Mouse (Mus musculus): ENCODE data around the gene Kcnq1. TPM values are rescaled to one million over a fixed set of nuclear protein-coding genes. Genes with fewer than 3 reads are reported as not detected.

The Kcnq1 gene
- polyA plus RNA-seq, 1 experiment from 2014 or later = 1.5 TPM

DNA sequence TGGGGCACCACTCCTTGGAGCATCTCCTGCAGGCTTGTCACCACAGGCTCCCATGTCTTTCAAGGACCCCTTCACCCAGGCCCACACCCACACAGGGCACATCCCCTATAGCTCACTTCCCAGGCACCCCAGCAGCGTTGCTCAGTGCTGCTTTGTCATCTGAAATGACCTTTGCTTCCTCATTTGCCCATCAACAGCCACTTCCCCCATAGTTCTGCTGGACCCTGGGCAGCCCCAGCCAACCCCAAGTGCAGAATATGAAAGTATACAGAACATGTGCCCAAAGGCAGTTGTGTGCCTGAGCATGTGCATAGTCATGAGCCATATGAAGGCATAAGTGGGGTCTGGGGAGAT is 10.6 kb upstream of the Kcnq1 start:
- ATAC-seq (ENCODE audit: insufficient number of reproducible peaks, low FRiP score, low TSS enrichment, low read depth) (no peak), DNase-seq (ENCODE audit: low spot score) (no peak)
- Histone ChIP-seq H3K4me1 (ENCODE audit: control insufficient read depth, insufficient read depth, low read length) (no peaks in the 10 kb centered on the region), H3K4me2 (ENCODE audit: low read depth, severe bottlenecking) (no peak overlapping the region), H3K36me3 (ENCODE audit: control insufficient read depth, insufficient read depth, low read length) (no peaks in the 10 kb centered on the region), H3K9ac (ENCODE audit: low read length) (no peak overlapping the region), H3K27me3 (ENCODE audit: control insufficient read depth, insufficient read depth, low read length) (no peaks in the 10 kb centered on the region), H3K27ac (replicated peaks; ENCODE audit: low read depth, low read length) (no peak overlapping the region), H3K9me3 (ENCODE audit: control insufficient read depth, low read length) (no peaks in the 10 kb centered on the region), H3K4me3 (ENCODE audit: low read depth, low read length) (no peak overlapping the region)
- 66% methylated on average over 1 of the region's 1 CpGs for WGBS

DNA sequence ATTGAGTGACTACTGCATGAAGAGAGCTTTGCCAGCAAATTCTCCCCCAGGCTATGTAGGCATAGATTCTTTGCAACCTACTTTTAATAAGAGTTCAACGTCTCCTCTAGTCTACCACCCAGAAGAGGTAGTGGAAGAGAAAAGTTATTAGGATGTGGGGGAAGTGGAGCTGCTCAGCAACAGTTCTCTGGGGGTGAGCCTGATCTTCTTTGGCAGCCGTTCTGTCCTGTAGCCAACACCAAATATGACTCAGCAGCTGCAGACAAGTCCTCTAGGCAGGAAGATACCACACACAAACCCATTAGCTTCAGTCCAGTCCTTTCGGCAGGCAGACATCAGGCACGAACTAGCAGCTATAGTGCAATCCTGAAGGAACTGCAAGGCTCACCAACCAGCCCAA is 5.4 kb upstream of the Kcnq1 start:
- ATAC-seq (ENCODE audit: insufficient number of reproducible peaks, low FRiP score, low TSS enrichment, low read depth) = no peak
- DNase-seq (ENCODE audit: low spot score) = no peak
- 70% methylated on average over 4 of the region's 4 CpGs for WGBS

DNA sequence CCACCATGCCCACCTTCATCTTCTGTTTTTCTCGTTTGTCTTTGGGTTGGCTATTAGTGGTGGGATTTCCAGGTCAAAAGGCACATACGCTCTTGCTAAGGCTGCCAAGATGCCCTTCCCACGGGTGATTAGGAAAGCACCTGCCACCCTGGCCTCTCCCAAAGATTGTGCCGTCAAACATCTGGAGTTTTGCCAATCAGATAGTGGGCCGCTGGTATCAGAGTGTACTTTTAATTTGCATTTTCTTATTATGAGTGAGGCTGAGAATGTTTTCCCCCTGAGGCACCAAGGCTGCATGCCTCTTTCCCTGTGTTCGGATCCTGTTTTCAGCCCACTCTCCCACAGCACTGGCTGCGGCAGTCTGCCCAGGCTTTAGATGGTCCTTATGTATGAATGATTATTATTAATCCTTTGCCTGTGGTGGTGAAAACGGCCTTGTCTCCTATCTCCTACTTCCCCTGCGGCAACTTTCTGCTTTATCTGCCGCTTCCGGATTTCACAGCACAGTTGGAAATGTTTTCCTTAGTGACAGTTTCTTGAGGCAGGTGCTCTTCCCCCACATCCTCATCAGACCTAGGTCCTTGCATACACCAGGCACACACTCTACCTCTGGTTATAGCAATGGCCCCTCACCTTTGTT is 784 bp upstream of the Kcnq1 start:
- Histone ChIP-seq H3K4me1 (ENCODE audit: control insufficient read depth, insufficient read depth, low read length) (peaks cover 7% of the 10 kb centered on the region), H3K4me3 (ENCODE audit: low read depth, low read length) (no peak overlapping the region), H3K9me3 (ENCODE audit: control insufficient read depth, low read length) (no peaks in the 10 kb centered on the region), H3K9ac (ENCODE audit: low read length) (no peak overlapping the region), H3K27me3 (ENCODE audit: control insufficient read depth, insufficient read depth, low read length) (peaks cover 45% of the 10 kb centered on the region), H3K27ac (replicated peaks; ENCODE audit: low read depth, low read length) (no peak overlapping the region), H3K4me2 (ENCODE audit: low read depth, severe bottlenecking) (no peak overlapping the region), H3K36me3 (ENCODE audit: control insufficient read depth, insufficient read depth, low read length) (no peaks in the 10 kb centered on the region)
- DNase-seq (ENCODE audit: low spot score) (no peak), ATAC-seq (ENCODE audit: insufficient number of reproducible peaks, low FRiP score, low TSS enrichment, low read depth) (no peak)
- WGBS = 72% methylated on average over 11 of the region's 11 CpGs

More for the DNA sequence above, 5.4 kb upstream of the Kcnq1 start:
- no peak overlapping the region for H3K9ac ChIP-seq (ENCODE audit: low read length)
- no peak overlapping the region for H3K4me3 ChIP-seq (ENCODE audit: low read depth, low read length)
- no peak overlapping the region for H3K27ac ChIP-seq (replicated peaks; ENCODE audit: low read depth, low read length)
- H3K4me1 ChIP-seq (ENCODE audit: control insufficient read depth, insufficient read depth, low read length) = no peaks in the 10 kb centered on the region
- H3K9me3 ChIP-seq (ENCODE audit: control insufficient read depth, low read length) = no peaks in the 10 kb centered on the region
- peaks cover 7% of the 10 kb centered on the region for H3K27me3 ChIP-seq (ENCODE audit: control insufficient read depth, insufficient read depth, low read length)
- H3K4me2 ChIP-seq (ENCODE audit: low read depth, severe bottlenecking) = no peak overlapping the region
- no peaks in the 10 kb centered on the region for H3K36me3 ChIP-seq (ENCODE audit: control insufficient read depth, insufficient read depth, low read length)

DNA sequence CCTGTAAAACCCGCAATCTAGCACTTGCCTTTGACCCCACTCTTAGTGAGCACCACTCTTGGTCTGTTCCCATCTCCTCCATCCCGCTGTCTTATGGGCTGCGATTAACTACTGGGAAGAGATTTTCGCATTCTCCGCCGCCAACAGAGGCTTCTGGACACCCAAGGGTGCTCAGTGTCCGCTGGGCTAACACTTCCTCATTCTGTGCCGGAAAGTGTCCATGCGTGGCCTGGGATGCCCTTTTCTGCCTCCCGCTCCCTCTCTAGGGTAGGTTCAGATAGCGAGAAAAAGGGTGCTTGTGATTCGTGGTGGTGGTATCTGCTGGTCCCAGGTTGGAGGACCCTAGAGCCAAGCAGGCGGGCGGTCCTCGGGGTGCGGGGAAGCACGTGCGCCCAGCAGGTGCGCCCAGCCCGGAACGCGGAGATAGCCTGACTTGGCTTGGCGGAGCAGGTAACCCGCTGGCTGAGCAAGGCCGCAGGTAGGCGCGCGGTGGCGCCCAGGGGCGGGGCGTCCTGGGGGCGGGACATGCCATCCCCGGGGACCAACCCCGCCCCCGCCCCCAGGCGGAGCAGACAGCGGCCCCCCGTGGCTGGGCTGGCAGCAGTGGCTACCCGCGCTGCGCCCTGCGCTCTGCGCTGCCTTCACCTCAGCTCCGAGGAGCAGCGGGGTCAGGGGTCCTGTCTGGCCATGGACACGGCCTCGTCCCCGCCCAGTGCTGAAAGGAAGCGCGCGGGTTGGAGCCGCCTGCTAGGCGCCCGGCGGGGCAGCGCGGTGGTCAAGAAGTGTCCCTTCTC is 707 bp downstream of the Kcnq1 start:
- peak overlapping the region; percentile 49; the same call in 1 of the 2 replicates for H3K9ac ChIP-seq (ENCODE audit: low read length)
- H3K27ac ChIP-seq (replicated peaks; ENCODE audit: low read depth, low read length) = no peak overlapping the region
- peaks cover 7% of the 10 kb centered on the region for H3K4me1 ChIP-seq (ENCODE audit: control insufficient read depth, insufficient read depth, low read length)
- peak; percentile 42 for DNase-seq (ENCODE audit: low spot score)
- no peak for ATAC-seq (ENCODE audit: insufficient number of reproducible peaks, low FRiP score, low TSS enrichment, low read depth)
- no peaks in the 10 kb centered on the region for H3K9me3 ChIP-seq (ENCODE audit: control insufficient read depth, low read length)
- no peaks in the 10 kb centered on the region for H3K36me3 ChIP-seq (ENCODE audit: control insufficient read depth, insufficient read depth, low read length)
- peak overlapping the region; percentile 36 for H3K4me3 ChIP-seq (ENCODE audit: low read depth, low read length)
- peak overlapping the region; percentile 79 for H3K4me2 ChIP-seq (ENCODE audit: low read depth, severe bottlenecking)
- WGBS = 7% methylated on average over 55 of the region's 57 CpGs
- H3K27me3 ChIP-seq (ENCODE audit: control insufficient read depth, insufficient read depth, low read length) = peaks cover 45% of the 10 kb centered on the region

DNA sequence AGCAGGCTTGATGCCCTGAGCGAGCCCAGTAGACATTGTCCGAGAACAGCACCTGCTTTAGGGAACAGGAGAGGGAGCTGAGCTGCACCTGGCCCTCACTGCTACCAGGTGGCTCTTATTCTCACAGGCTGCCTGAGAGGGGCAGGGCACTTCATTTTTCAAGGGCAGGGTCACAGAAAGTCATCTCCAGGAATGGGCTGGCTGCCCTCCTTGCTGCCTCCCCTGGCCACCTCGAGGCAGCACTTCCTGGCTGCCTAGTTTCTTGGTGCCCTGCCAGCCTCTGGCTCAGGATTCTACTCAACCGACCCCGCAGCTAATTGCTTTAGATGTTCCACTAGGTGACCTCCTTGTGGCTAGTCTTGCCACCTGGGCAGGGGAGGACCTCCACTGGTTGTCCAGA is 2.0 kb downstream of the Kcnq1 start:
- Histone ChIP-seq H3K4me2 (ENCODE audit: low read depth, severe bottlenecking) (no peak overlapping the region; the same call in 1 of the 2 replicates), H3K36me3 (ENCODE audit: control insufficient read depth, insufficient read depth, low read length) (no peaks in the 10 kb centered on the region), H3K27ac (replicated peaks; ENCODE audit: low read depth, low read length) (no peak overlapping the region), H3K4me1 (ENCODE audit: control insufficient read depth, insufficient read depth, low read length) (peaks cover 7% of the 10 kb centered on the region), H3K27me3 (ENCODE audit: control insufficient read depth, insufficient read depth, low read length) (peaks cover 45% of the 10 kb centered on the region), H3K4me3 (ENCODE audit: low read depth, low read length) (no peak overlapping the region), H3K9ac (ENCODE audit: low read length) (no peak overlapping the region), H3K9me3 (ENCODE audit: control insufficient read depth, low read length) (no peaks in the 10 kb centered on the region)
- WGBS = 47% methylated on average over 5 of the region's 5 CpGs
- DNase-seq (ENCODE audit: low spot score) (no peak), ATAC-seq (ENCODE audit: insufficient number of reproducible peaks, low FRiP score, low TSS enrichment, low read depth) (no peak)

DNA sequence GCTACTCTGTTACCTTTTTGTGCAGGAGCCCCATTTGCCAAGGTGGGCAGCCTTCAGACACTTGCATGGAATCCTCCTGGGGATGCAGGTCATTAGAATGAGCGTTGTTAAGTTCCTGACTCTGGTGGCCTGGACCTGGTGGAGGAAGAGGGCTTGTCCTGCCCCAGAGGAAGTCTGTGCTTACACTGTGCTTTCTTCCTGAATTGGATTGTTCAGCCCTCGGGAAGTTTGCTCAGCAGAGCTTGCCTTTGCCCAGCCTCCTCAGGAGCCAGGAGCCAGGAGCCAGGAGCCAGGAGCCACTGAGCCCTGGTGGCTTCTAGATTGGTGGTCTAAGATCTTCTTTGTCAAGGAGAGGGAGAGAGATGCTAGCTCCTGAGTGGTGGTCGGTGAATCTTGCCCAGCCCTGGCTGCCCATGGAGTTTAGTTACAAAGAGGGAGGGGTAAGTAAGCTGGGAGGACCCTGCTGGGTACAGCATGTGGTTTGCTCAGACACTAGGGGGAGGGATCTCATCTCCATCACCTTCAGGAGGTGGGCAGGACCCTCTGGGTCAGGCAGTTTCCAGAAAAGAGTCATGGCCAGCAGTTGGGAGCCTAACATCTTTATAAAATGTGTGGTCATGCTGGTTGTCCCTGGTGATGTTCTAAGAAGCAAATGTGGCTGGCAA is 3.0 kb downstream of the Kcnq1 start:
- 19% methylated on average over 3 of the region's 3 CpGs for WGBS
- peaks cover 7% of the 10 kb centered on the region for H3K4me1 ChIP-seq (ENCODE audit: control insufficient read depth, insufficient read depth, low read length)

GRCm38 (mm10) chr7:143109696-143110095 is 3.5 kb downstream of the Kcnq1 start:
- 74% methylated on average over 3 of the region's 3 CpGs for WGBS
- peaks cover 7% of the 10 kb centered on the region for H3K4me1 ChIP-seq (ENCODE audit: control insufficient read depth, insufficient read depth, low read length)
- no peaks in the 10 kb centered on the region for H3K9me3 ChIP-seq (ENCODE audit: control insufficient read depth, low read length)
- H3K4me3 ChIP-seq (ENCODE audit: low read depth, low read length) = no peak overlapping the region
- no peak for DNase-seq (ENCODE audit: low spot score)
- no peak for ATAC-seq (ENCODE audit: insufficient number of reproducible peaks, low FRiP score, low TSS enrichment, low read depth)
- H3K4me2 ChIP-seq (ENCODE audit: low read depth, severe bottlenecking) = no peak overlapping the region
- H3K36me3 ChIP-seq (ENCODE audit: control insufficient read depth, insufficient read depth, low read length) = no peaks in the 10 kb centered on the region
- no peak overlapping the region for H3K27ac ChIP-seq (replicated peaks; ENCODE audit: low read depth, low read length)
- H3K27me3 ChIP-seq (ENCODE audit: control insufficient read depth, insufficient read depth, low read length) = peaks cover 45% of the 10 kb centered on the region
- no peak overlapping the region for H3K9ac ChIP-seq (ENCODE audit: low read length)

More for the DNA sequence above, 3.0 kb downstream of the Kcnq1 start:
- Histone ChIP-seq H3K4me2 (ENCODE audit: low read depth, severe bottlenecking) (no peak overlapping the region), H3K27ac (replicated peaks; ENCODE audit: low read depth, low read length) (no peak overlapping the region), H3K36me3 (ENCODE audit: control insufficient read depth, insufficient read depth, low read length) (no peaks in the 10 kb centered on the region), H3K9me3 (ENCODE audit: control insufficient read depth, low read length) (no peaks in the 10 kb centered on the region), H3K4me3 (ENCODE audit: low read depth, low read length) (no peak overlapping the region), H3K9ac (ENCODE audit: low read length) (no peak overlapping the region), H3K27me3 (ENCODE audit: control insufficient read depth, insufficient read depth, low read length) (peaks cover 45% of the 10 kb centered on the region)
- ATAC-seq (ENCODE audit: insufficient number of reproducible peaks, low FRiP score, low TSS enrichment, low read depth) (peak; percentile 17; the same call in 1 of the 2 replicates), DNase-seq (ENCODE audit: low spot score) (no peak)

GRCm38 (mm10) chr7:143110803-143111202 is 4.6 kb downstream of the Kcnq1 start:
- Histone ChIP-seq H3K9ac (ENCODE audit: low read length) (no peak overlapping the region), H3K36me3 (ENCODE audit: control insufficient read depth, insufficient read depth, low read length) (no peaks in the 10 kb centered on the region), H3K4me1 (ENCODE audit: control insufficient read depth, insufficient read depth, low read length) (peaks cover 7% of the 10 kb centered on the region), H3K4me2 (ENCODE audit: low read depth, severe bottlenecking) (no peak overlapping the region), H3K9me3 (ENCODE audit: control insufficient read depth, low read length) (no peaks in the 10 kb centered on the region), H3K27me3 (ENCODE audit: control insufficient read depth, insufficient read depth, low read length) (peaks cover 37% of the 10 kb centered on the region), H3K27ac (replicated peaks; ENCODE audit: low read depth, low read length) (no peak overlapping the region), H3K4me3 (ENCODE audit: low read depth, low read length) (no peak overlapping the region)
- DNase-seq (ENCODE audit: low spot score) (no peak), ATAC-seq (ENCODE audit: insufficient number of reproducible peaks, low FRiP score, low TSS enrichment, low read depth) (no peak)
- 77% methylated on average over 1 of the region's 1 CpGs for WGBS

Measured in limb, embryonic 11.5 days (tissue).